ENCODE assay signal across 21 mouse cellular contexts in genomic region chr14:73403351-73403750, GRCm38 (mm10). TPM values are rescaled to one million over a fixed set of nuclear protein-coding genes. Genes with fewer than 3 reads are reported as not detected.
DNase-seq lines count a peak whose midpoint lies in the region; ATAC-seq and TF ChIP-seq lines count a peak whose summit lies in the region.
"Had no signal": no experiment of that assay in that cellular context is flagged by ENCODE, and none has a peak within 500 bp of the region (broad histone marks: within the 10 kb centered on the region; RNA-seq: fewer than 3 reads in every experiment).

No protein-coding gene starts in this region.

- peak; percentile 38 for DNase-seq in MEL (ENCODE audit: low read depth, low spot score)
- no peak for DNase-seq in layer of hippocampus, adult 11-12 months (ENCODE audit: low spot score)
- DNase-seq: adrenal gland, adult 8-10 months; embryo, embryonic 11 days; gastrocnemius, postnatal 10 days; heart, adult 2 months; kidney, adult 9 months; right cerebral cortex, postnatal 14 days; spleen, adult 18-20 months; thymus, adult 18-20 months had no signal

- WGBS in hindbrain, embryonic 15.5 days = 71% methylated on average over 5 of the region's 5 CpGs
- WGBS in hindbrain, embryonic 12.5 days = 79% methylated on average over 5 of the region's 5 CpGs
- 74% methylated on average over 5 of the region's 5 CpGs for WGBS in hindbrain, embryonic 13.5 days

- H3K79me2 ChIP-seq in MEL (ENCODE audit: control insufficient read depth, insufficient read depth, low read length, poor library complexity) = no peaks in the 10 kb centered on the region

- no peak for TF ChIP-seq POLR2A in MEL (IDR thresholded peaks at IDR 0.05; ENCODE audit: control insufficient read depth in 1 of 2, insufficient read depth in 1 of 2, low read depth in 1 of 2, low read length in 2 of 2, poor library complexity in 1 of 2)

- no peaks in the 10 kb centered on the region for H3K9me3 ChIP-seq in hindbrain, embryonic 15.5 days
- no peaks in the 10 kb centered on the region for H3K9me3 ChIP-seq in hindbrain, embryonic 12.5 days (replicated peaks)
- no peaks in the 10 kb centered on the region for H3K9me3 ChIP-seq in MEL (replicated peaks; ENCODE audit: insufficient read depth, low read length)
- H3K9me3 ChIP-seq in hindbrain, embryonic 13.5 days = no peaks in the 10 kb centered on the region
- H3K9me3 ChIP-seq: hindbrain, embryonic 10.5 days; limb, embryonic 12.5 days; midbrain, embryonic 15.5 days; neural tube, embryonic 15.5 days had no signal

- H3K4me1 ChIP-seq in hindbrain, embryonic 15.5 days (replicated peaks) = no peaks in the 10 kb centered on the region
- H3K4me1 ChIP-seq in hindbrain, embryonic 12.5 days = peaks cover 4% of the 10 kb centered on the region; the same call in 1 of the 2 replicates
- H3K4me1 ChIP-seq in MEL (ENCODE audit: control insufficient read depth in 1 of 2, insufficient read depth in 2 of 2, low read length in 2 of 2) = peaks cover 13 to 20% of the 10 kb centered on the region in 2 experiments
- no peaks in the 10 kb centered on the region for H3K4me1 ChIP-seq in hindbrain, embryonic 13.5 days (replicated peaks)
- H3K4me1 ChIP-seq: midbrain, embryonic 15.5 days had no signal

- TF ChIP-seq RAD21 in MEL (IDR thresholded peaks at IDR 0.05; ENCODE audit: low read depth, low read length) = no peak

- no peaks in the 10 kb centered on the region for H3K36me3 ChIP-seq in hindbrain, embryonic 15.5 days
- H3K36me3 ChIP-seq in hindbrain, embryonic 12.5 days = no peaks in the 10 kb centered on the region
- H3K36me3 ChIP-seq in MEL (ENCODE audit: control insufficient read depth in 1 of 2, insufficient read depth in 2 of 2, low read length in 2 of 2) = peaks cover 0 to 8% of the 10 kb centered on the region in 2 experiments; a peak in 2 of 4 replicates
- H3K36me3 ChIP-seq in hindbrain, embryonic 13.5 days = no peaks in the 10 kb centered on the region
- H3K36me3 ChIP-seq: hindbrain, embryonic 10.5 days; limb, embryonic 12.5 days; midbrain, embryonic 15.5 days; neural tube, embryonic 15.5 days had no signal

- no peak for TF ChIP-seq EP300 in MEL (IDR thresholded peaks at IDR 0.05; ENCODE audit: low read depth in 1 of 2, low read length in 2 of 2)

- no peak for TF ChIP-seq CTCF in MEL (IDR thresholded peaks at IDR 0.05 in 2 of 3, conservative IDR thresholded peaks at IDR 0.05 in 1 of 3; ENCODE audit: control insufficient read depth in 1 of 3, insufficient read depth in 1 of 3, low read depth in 2 of 3, low read length in 3 of 3, poor library complexity in 1 of 3, severe bottlenecking in 1 of 3)

- H3K9ac ChIP-seq in hindbrain, embryonic 15.5 days = no peak overlapping the region
- H3K9ac ChIP-seq in hindbrain, embryonic 12.5 days = no peak overlapping the region
- no peak overlapping the region for H3K9ac ChIP-seq in MEL (ENCODE audit: control insufficient read depth, low read depth, low read length, poor library complexity, severe bottlenecking)
- no peak overlapping the region for H3K9ac ChIP-seq in hindbrain, embryonic 13.5 days
- H3K9ac ChIP-seq: limb, embryonic 12.5 days; liver, embryonic 14.5 days; midbrain, embryonic 15.5 days; neural tube, embryonic 15.5 days had no signal

- no peak overlapping the region for H3K27ac ChIP-seq in hindbrain, embryonic 15.5 days (replicated peaks)
- H3K27ac ChIP-seq in hindbrain, embryonic 12.5 days = no peak overlapping the region
- no peak overlapping the region for H3K27ac ChIP-seq in MEL (ENCODE audit: control insufficient read depth, low read depth, low read length)
- H3K27ac ChIP-seq in hindbrain, embryonic 13.5 days = no peak overlapping the region
- H3K27ac ChIP-seq: heart, adult 2 months; hindbrain, embryonic 10.5 days; limb, embryonic 12.5 days; liver, embryonic 14.5 days; midbrain, embryonic 15.5 days; neural tube, embryonic 15.5 days had no signal

- H3K4me2 ChIP-seq in hindbrain, embryonic 15.5 days = no peak overlapping the region
- no peak overlapping the region for H3K4me2 ChIP-seq in hindbrain, embryonic 12.5 days (replicated peaks)
- no peak overlapping the region for H3K4me2 ChIP-seq in hindbrain, embryonic 13.5 days
- H3K4me2 ChIP-seq: limb, embryonic 12.5 days; midbrain, embryonic 15.5 days; neural tube, embryonic 15.5 days had no signal

- H3K27me3 ChIP-seq in hindbrain, embryonic 15.5 days = no peaks in the 10 kb centered on the region
- no peaks in the 10 kb centered on the region for H3K27me3 ChIP-seq in hindbrain, embryonic 12.5 days
- no peaks in the 10 kb centered on the region for H3K27me3 ChIP-seq in MEL (ENCODE audit: control insufficient read depth in 1 of 2, insufficient read depth in 2 of 2, low read length in 2 of 2)
- no peaks in the 10 kb centered on the region for H3K27me3 ChIP-seq in hindbrain, embryonic 13.5 days
- H3K27me3 ChIP-seq: limb, embryonic 12.5 days; midbrain, embryonic 15.5 days; neural tube, embryonic 15.5 days had no signal

- 0 out of 2 replicates have a peak, but pooled peaks have one; percentile 42 for ATAC-seq in hindbrain, embryonic 15.5 days (ENCODE audit: low FRiP score, low read depth)
- ATAC-seq in hindbrain, embryonic 12.5 days (ENCODE audit: low FRiP score) = no peak
- 0 out of 2 replicates have a peak, but pooled peaks have one; percentile 19 for ATAC-seq in common myeloid progenitor, adult 5-6 weeks (replicated peaks; ENCODE audit: low read depth, poor library complexity, severe bottlenecking)
- peak; percentile 38; the same call in 1 of the 2 replicates for ATAC-seq in megakaryocyte progenitor cell, adult 5-6 weeks (replicated peaks; ENCODE audit: poor library complexity)
- no peak for ATAC-seq in hindbrain, embryonic 13.5 days (ENCODE audit: low FRiP score)
- ATAC-seq: inflammation-experienced regulatory T-cells, adult 6 months; midbrain, embryonic 15.5 days had no signal

- H3K4me3 ChIP-seq in hindbrain, embryonic 15.5 days = no peak overlapping the region
- H3K4me3 ChIP-seq in hindbrain, embryonic 12.5 days = no peak overlapping the region
- H3K4me3 ChIP-seq in MEL (ENCODE audit: control insufficient read depth in 1 of 2, insufficient read depth in 1 of 2, low read depth in 2 of 2, low read length in 2 of 2) = no peak overlapping the region
- no peak overlapping the region for H3K4me3 ChIP-seq in hindbrain, embryonic 13.5 days
- H3K4me3 ChIP-seq: heart, adult 2 months; hindbrain, embryonic 10.5 days; limb, embryonic 12.5 days; midbrain, embryonic 15.5 days; neural tube, embryonic 15.5 days had no signal

TF ChIP-seq in MEL, 35 proteins besides CTCF, POLR2A, EP300 and RAD21:
- TF ChIP-seq RCOR1 (IDR thresholded peaks at IDR 0.05; ENCODE audit: low read depth, low read length) (no peak), MXI1 (IDR thresholded peaks at IDR 0.05; ENCODE audit: low read depth, low read length) (0 out of 2 replicates have a peak, but pooled peaks have one; percentile 15)

RNA-seq across cellular contexts. Expression of gene Itm2b, which starts 18.3 kb away (rescaled TPM):
- polyA plus RNA-seq in hindbrain, embryonic 15.5 days (2015; fragmentation: Nextera tagmentation; extraction: Ambion mirVana) = 709 and 713 TPM in 2 replicates
- 462 and 486 TPM in 2 replicates for polyA plus RNA-seq in hindbrain, embryonic 12.5 days (2016; fragmentation: Nextera tagmentation; extraction: Ambion mirVana)
- total RNA-seq in MEL (2012; rRNA removed) = 54.0 and 56.3 TPM in 2 replicates
- polyA plus RNA-seq in MEL (2012; ENCODE audit: insufficient read depth in 1 of 2, insufficient read length in 2 of 2, low read depth in 1 of 2, low replicate concordance in 2 of 2, missing spikeins in 1 of 2) = 100 to 1,000 TPM; 101 to 312 TPM
- total RNA-seq in common myeloid progenitor, adult 5-6 weeks (2017) = 694 and 751 TPM in 2 replicates
- total RNA-seq in megakaryocyte progenitor cell, adult 5-6 weeks (2015) = 1,237 and 1,336 TPM in 2 replicates
- 1,026 and 1,067 TPM in 2 replicates for total RNA-seq in megakaryocyte progenitor cell, adult 5-6 weeks (2017)
- 592 and 627 TPM in 2 replicates for polyA plus RNA-seq in hindbrain, embryonic 13.5 days (2015; fragmentation: Nextera tagmentation; extraction: Ambion mirVana)

Comparison
In these comparisons a context has a peak if more than half of its experiments do, and no peak if none do; other contexts are left out.
1. ATAC-seq: peak in hindbrain, embryonic 15.5 days (single experiment), common myeloid progenitor, adult 5-6 weeks (single experiment) and megakaryocyte progenitor cell, adult 5-6 weeks (single experiment); none in hindbrain, embryonic 12.5 days (single experiment) and hindbrain, embryonic 13.5 days (single experiment).